Comparison of ENCODE assay signal across 10 mouse cellular contexts in genomic region chr15:83008761-83009423, GRCm38 (mm10). TPM values are rescaled to one million over a fixed set of nuclear protein-coding genes. Genes with fewer than 3 reads are reported as not detected.
DNase-seq lines count a peak whose midpoint lies in the region; ATAC-seq lines count a peak whose summit lies in the region.
"Had no signal": no experiment of that assay in that cellular context is flagged by ENCODE, and none has a peak within 500 bp of the region (broad histone marks: within the 10 kb centered on the region; RNA-seq: fewer than 3 reads in every experiment).

No protein-coding gene starts in this region.

- H3K4me2 ChIP-seq in hindbrain, embryonic 16.5 days (ENCODE audit: low read length): no peak overlapping the region
- H3K4me2 ChIP-seq: hindbrain, embryonic 15.5 days had no signal

- H3K9ac ChIP-seq in hindbrain, embryonic 16.5 days (ENCODE audit: low read depth, low read length): no peak overlapping the region
- H3K9ac ChIP-seq: forebrain, postnatal 0 days; hindbrain, embryonic 15.5 days had no signal

- H3K4me1 ChIP-seq in embryonic facial prominence, embryonic 10.5 days: peaks cover 55% of the 10 kb centered on the region
- H3K4me1 ChIP-seq in hindbrain, embryonic 16.5 days (ENCODE audit: control insufficient read depth, insufficient read depth, low read depth, low read length): peaks cover 22% of the 10 kb centered on the region

- DNase-seq in right cerebral cortex, adult 18-20 months: peak; percentile 65
- no peak for DNase-seq in right cerebral cortex, postnatal 25 days
- DNase-seq in R1 (ENCODE audit: low read depth, low spot score): peak; percentile 82
- DNase-seq in thymus, postnatal 4 days: peak; percentile 58
- DNase-seq in embryonic facial prominence, embryonic 10.5 days (ENCODE audit: low spot score): no peak
- DNase-seq: forebrain, postnatal 0 days; retina, postnatal 1 day had no signal

- 80% methylated on average over 13 of the region's 13 CpGs for WGBS in embryonic facial prominence, embryonic 10.5 days
- WGBS in hindbrain, embryonic 16.5 days: 71% methylated on average over 13 of the region's 13 CpGs

- H3K27ac ChIP-seq in embryonic facial prominence, embryonic 10.5 days (replicated peaks): no peak overlapping the region
- H3K27ac ChIP-seq in hindbrain, embryonic 16.5 days (ENCODE audit: low read depth, low read length): no peak overlapping the region
- H3K27ac ChIP-seq: hindbrain, embryonic 15.5 days had no signal

- H3K9me3 ChIP-seq in embryonic facial prominence, embryonic 10.5 days: no peaks in the 10 kb centered on the region
- H3K9me3 ChIP-seq in hindbrain, embryonic 16.5 days (ENCODE audit: control insufficient read depth, low read length): no peaks in the 10 kb centered on the region
- H3K9me3 ChIP-seq: hindbrain, embryonic 15.5 days had no signal

- peaks cover 68% of the 10 kb centered on the region for H3K27me3 ChIP-seq in embryonic facial prominence, embryonic 10.5 days (replicated peaks; ENCODE audit: low read depth, poor library complexity, severe bottlenecking)
- H3K27me3 ChIP-seq in hindbrain, embryonic 16.5 days (replicated peaks; ENCODE audit: control insufficient read depth, insufficient read depth, low read length): no peaks in the 10 kb centered on the region; the same call in 1 of the 2 replicates

- H3K36me3 ChIP-seq in embryonic facial prominence, embryonic 10.5 days (replicated peaks): no peaks in the 10 kb centered on the region
- H3K36me3 ChIP-seq in hindbrain, embryonic 16.5 days (ENCODE audit: control insufficient read depth, insufficient read depth, low read length): no peaks in the 10 kb centered on the region
- H3K36me3 ChIP-seq: hindbrain, embryonic 15.5 days had no signal

- no peak overlapping the region for H3K4me3 ChIP-seq in embryonic facial prominence, embryonic 10.5 days
- H3K4me3 ChIP-seq in hindbrain, embryonic 16.5 days (ENCODE audit: low read length): no peak overlapping the region
- H3K4me3 ChIP-seq: hindbrain, embryonic 15.5 days had no signal

- peak; percentile 27; the same call in 1 of the 2 replicates for ATAC-seq in megakaryocyte progenitor cell, adult 5-6 weeks (replicated peaks; ENCODE audit: poor library complexity)
- no peak for ATAC-seq in hindbrain, embryonic 16.5 days
- ATAC-seq: forebrain, postnatal 0 days had no signal

RNA-seq across cellular contexts. Expression of gene Tcf20, which starts 21.2 kb away (rescaled TPM):
- 45.1 and 48.5 TPM in 2 replicates for total RNA-seq in megakaryocyte progenitor cell, adult 5-6 weeks (2015)
- total RNA-seq in megakaryocyte progenitor cell, adult 5-6 weeks (2017): 76.8 and 83.1 TPM in 2 replicates
- polyA plus RNA-seq in embryonic facial prominence, embryonic 10.5 days (2016; fragmentation: Nextera tagmentation; extraction: Ambion mirVana): 8.4 and 8.5 TPM in 2 replicates
- 9.3 TPM in 2 replicates for polyA plus RNA-seq in hindbrain, embryonic 16.5 days (2015; fragmentation: Nextera tagmentation; extraction: Ambion mirVana)

RNA-seq across cellular contexts. Expression of gene Nfam1, which starts 24.2 kb away (rescaled TPM):
- 40.9 and 43.6 TPM in 2 replicates for total RNA-seq in megakaryocyte progenitor cell, adult 5-6 weeks (2015)
- 45.3 and 53.5 TPM in 2 replicates for total RNA-seq in megakaryocyte progenitor cell, adult 5-6 weeks (2017)
- 2.4 and 2.6 TPM in 2 replicates for polyA plus RNA-seq in embryonic facial prominence, embryonic 10.5 days (2016; fragmentation: Nextera tagmentation; extraction: Ambion mirVana)
- 2.2 and 2.5 TPM in 2 replicates for polyA plus RNA-seq in hindbrain, embryonic 16.5 days (2015; fragmentation: Nextera tagmentation; extraction: Ambion mirVana)

Comparison
In these comparisons a context has a peak if more than half of its experiments do, and no peak if none do; other contexts are left out.
1. DNase-seq: peak in right cerebral cortex, adult 18-20 months (single experiment), R1 (single experiment) and thymus, postnatal 4 days (single experiment); none in right cerebral cortex, postnatal 25 days (single experiment) and embryonic facial prominence, embryonic 10.5 days (single experiment).